Mouse (Mus musculus) bone marrow macrophage, adult 2 months (primary cell): ENCODE measurements at regions not wholly inside any gene's neighbourhood (a gene's known extent, or its start where the extent isn't known, plus 50 kb on each side); places are given as distances from the start of the nearest gene placed in this dataset.

Experiments
- H3K27ac ChIP-seq: 2 replicates; pipeline ENCODE4 v1.5.1; 2012; ENCODE audit warnings: low read depth, low read length; ENCODE audit not compliant: insufficient read depth
- H3K4me1 ChIP-seq: 2 replicates; pipeline ENCODE4 v1.6.1; 2012; ENCODE audit warnings: low read length; ENCODE audit not compliant: control insufficient read depth, insufficient read depth
- H3K4me3 ChIP-seq: 2 replicates; pipeline ENCODE4 v1.5.1; 2012; ENCODE audit warnings: mild to moderate bottlenecking, low read length, moderate library complexity; ENCODE audit not compliant: insufficient read depth
- CTCF ChIP-seq: IDR thresholded peaks from 2 replicates; pipeline ENCODE4 v1.5.1; 2012; ENCODE audit warnings: low read depth, mild to moderate bottlenecking, low read length, moderate library complexity
- POLR2A ChIP-seq: IDR thresholded peaks from 2 replicates; pipeline ENCODE4 v1.6.1; 2012; ENCODE audit warnings: mild to moderate bottlenecking, low read depth, low read length, borderline replicate concordance

DNA sequence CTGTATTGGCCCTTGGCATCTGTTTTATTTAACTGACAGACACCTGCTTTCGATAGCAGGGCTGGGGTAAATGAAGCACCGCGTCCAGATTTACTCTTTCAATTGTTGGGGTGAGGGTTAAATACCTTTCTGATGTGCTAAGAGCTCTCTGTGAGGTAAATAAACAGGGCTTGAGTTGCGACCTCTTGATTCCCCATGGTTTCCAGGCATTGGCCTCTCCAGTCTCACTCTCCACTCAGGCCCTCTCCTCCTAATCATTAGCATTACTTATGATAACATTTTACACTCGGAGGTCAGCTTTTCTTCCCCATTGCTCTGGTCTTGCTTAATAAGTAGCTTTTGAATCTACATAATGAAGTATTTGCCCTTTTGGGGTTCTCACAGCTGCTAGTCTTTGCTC, 88.9 kb upstream of the Med13l start:
- H3K4me1 ChIP-seq: peaks cover 18% of the 10 kb centered on the region
- no peak overlapping the region for H3K4me3 ChIP-seq
- H3K27ac ChIP-seq: no peak overlapping the region
- TF ChIP-seq CTCF (no peak), POLR2A (no peak)

- Histone ChIP-seq H3K27ac (no peak overlapping the region), H3K4me1 (peaks cover 25% of the 10 kb centered on the region), H3K4me3 (no peak overlapping the region)
- no peak for TF ChIP-seq CTCF
- TF ChIP-seq POLR2A: no peak
These were observed 88.2 kb upstream of the Med13l start for GRCm38 (mm10) chr5:118472291-118472690.

GRCm38 (mm10) chr5:118473128-118473730, 87.2 kb upstream of the Med13l start:
- Histone ChIP-seq H3K27ac (no peak overlapping the region), H3K4me1 (peaks cover 27% of the 10 kb centered on the region), H3K4me3 (no peak overlapping the region)
- no peak for TF ChIP-seq POLR2A
- TF ChIP-seq CTCF: no peak

DNA sequence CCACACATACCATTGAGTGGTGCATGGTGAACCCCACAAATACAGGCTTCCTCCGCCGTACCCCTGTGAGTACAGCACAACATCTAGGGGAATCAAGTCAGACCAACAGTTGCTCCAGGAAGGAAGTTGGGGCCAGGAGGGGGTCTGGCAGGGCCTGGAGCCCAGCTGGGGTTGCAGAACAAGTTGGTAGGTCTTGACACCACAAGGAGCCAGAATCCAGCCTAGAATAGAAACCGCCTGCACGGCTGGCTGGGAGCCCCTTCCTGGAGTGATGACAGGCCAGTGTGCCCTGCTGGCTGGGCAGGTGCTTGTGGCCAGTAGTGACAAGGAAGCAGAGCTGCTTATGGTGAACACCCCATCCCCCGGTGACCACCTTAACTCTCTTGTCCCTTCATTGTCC, 83.9 kb upstream of the Med13l start:
- no peak overlapping the region for H3K27ac ChIP-seq
- H3K4me1 ChIP-seq: peaks cover 24% of the 10 kb centered on the region
- H3K4me3 ChIP-seq: no peak overlapping the region
- TF ChIP-seq POLR2A: no peak
- TF ChIP-seq CTCF: no peak

DNA sequence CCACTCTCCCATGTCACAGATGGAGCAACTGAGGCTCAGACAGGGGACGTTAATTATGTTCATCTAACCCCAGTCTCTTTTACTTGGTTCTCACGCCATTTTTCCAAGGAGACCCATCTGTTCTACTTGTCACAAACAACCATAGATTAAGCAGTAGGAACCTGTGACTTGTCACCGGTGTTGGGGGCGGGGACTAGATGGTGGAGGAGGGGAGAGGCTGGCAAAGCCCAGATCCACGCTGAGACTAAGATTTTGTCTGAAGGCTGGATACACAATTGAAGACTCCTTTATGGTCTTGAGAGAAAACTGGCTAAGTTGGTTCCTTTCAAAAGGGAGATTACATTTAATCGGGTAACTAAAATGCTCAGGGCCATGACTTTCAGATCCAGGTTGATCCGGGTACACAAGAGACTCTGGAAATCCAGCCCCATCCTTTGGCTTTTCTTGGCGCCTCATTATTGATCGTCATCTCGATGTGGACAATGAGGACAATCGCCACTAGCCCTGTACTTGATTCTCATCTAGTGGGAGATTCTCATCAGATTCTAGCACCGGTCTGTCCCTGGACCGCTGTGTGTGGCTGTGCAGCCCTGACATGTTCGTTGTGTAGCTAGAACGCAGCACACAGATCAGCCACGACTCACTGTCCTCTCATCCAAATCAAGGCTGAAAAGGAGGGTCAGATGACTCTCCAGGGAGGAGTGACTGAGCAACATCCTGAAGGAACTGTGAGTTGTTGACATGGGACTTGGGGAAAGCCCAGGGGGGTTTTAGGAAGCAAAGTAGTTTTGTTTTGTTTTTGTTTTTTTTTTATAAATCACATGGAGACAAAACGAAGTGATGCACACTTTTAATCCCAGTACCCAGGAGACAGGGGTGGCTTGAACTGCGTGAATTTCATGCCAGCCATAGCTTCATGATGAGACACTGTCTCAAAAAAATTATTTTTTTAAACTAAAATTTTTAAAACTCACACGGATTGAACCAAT, 83.1 kb upstream of the Med13l start:
- Histone ChIP-seq H3K4me3 (no peak overlapping the region), H3K4me1 (peaks cover 24% of the 10 kb centered on the region), H3K27ac (peak overlapping the region; percentile 68)
- TF ChIP-seq POLR2A: no peak
- no peak for TF ChIP-seq CTCF

DNA sequence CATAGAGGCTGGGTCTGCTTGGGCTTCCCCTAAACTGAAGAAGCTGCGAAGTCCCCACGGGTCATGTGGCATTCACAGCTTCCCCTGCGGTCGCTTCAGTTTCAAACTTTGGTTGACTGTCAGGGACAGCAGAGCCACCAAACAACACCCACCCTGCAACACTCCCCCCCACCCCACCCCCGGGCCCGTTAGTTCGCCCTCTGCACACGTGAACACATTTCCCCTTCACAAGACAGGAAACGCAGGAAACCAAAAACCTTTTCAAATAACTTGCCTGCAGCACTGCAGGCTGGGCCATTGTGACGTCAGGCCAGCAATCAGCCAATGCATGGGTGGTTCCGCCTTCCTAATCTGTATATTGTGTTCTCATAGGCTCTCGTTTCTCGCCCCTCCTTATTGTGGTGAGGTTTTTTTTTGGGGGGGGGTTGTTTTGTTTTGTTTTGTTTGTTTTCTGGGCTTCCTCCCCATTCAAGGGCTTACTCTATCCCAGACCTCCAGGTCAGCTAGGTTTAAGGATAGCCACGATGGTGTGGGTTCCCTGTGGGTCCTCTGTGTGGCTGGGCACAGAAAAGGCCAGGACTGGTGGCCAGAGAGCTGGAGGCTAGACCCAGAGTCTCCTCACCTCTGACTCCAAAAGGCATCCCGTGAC, 82.2 kb upstream of the Med13l start:
- TF ChIP-seq CTCF: no peak
- no peak for TF ChIP-seq POLR2A
- Histone ChIP-seq H3K4me3 (no peak overlapping the region), H3K27ac (peak overlapping the region; percentile 76), H3K4me1 (peaks cover 24% of the 10 kb centered on the region)

DNA sequence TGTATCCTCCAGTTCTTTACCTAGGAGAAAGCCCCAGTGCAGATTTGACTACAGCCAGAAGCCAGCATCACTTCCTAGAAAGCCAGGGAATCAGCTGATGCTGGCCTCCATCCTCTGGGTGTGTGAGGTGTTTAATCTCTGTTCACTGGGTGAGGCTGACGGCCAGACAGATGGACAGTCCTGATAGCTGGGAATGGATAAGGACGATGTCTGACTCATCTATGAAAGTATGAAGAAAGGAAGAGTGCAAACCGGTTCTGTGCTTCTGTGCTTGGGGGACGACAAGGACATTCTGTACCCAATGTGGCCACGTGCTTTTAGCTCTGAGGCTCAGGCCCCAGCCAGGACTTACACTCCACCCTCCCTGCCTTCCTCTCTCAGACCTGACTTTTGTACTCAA, 80.5 kb upstream of the Med13l start:
- H3K27ac ChIP-seq: no peak overlapping the region
- no peak for TF ChIP-seq CTCF
- TF ChIP-seq POLR2A: no peak
- H3K4me3 ChIP-seq: no peak overlapping the region
- peaks cover 26% of the 10 kb centered on the region for H3K4me1 ChIP-seq

DNA sequence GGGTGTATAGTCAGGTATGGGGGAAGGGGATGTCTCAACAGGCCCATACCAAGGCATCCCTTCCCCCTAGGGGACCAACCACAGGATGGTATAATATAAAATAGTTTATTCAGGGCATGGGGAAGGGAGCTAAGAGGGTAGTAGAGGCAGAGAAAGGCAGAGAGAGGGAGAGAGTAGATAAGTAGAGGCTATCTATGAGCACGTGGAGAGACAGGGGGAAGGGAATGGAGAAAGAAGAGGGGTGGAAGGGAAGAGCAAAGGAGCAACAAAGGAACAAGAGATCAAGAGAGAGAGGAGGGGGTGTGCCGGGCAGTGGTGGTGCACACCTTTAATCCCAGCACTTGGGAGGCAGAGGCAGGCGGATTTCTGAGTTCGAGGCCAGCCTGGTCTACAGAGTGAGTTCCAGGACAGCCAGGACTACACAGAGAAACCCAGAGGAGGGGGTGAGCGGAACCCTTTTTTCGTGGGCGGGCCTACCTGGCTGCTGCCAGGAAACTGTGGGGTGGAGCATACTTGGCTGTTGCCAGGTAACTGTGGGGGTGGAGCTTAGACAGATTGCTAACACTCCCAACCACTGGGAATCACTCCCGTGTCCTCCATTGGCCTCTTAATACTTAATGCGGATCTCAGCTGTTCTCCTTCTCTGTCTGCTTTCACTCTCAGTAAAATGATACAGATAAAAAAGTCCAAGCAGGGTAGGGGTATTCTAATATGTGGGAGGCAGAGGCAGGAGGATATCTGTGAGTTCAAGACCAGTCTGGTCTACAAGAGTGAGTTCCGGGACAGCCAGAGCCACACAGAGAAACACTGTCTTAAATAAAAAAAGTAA, 79.3 kb upstream of the Med13l start:
- TF ChIP-seq CTCF (no peak), POLR2A (no peak)
- Histone ChIP-seq H3K27ac (no peak overlapping the region), H3K4me3 (no peak overlapping the region), H3K4me1 (peaks cover 26% of the 10 kb centered on the region)

DNA sequence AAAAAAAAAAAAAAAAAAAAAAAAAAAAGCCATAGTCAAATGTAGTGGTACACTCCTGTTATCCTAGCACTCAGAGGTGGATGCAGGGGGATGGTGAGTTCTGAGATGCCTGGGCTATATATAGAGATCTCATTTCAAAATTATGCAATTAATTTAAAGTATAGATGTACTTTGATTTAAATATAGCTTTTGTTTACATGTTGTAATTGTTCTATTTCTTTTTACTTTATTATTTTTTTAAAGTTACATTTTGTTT, 78.8 kb upstream of the Med13l start:
- no peak for TF ChIP-seq CTCF
- TF ChIP-seq POLR2A: no peak
- peaks cover 21% of the 10 kb centered on the region for H3K4me1 ChIP-seq
- no peak overlapping the region for H3K27ac ChIP-seq
- no peak overlapping the region for H3K4me3 ChIP-seq
